Mouse (Mus musculus): ENCODE measurements around the gene Adora2b.

GRCm38 (mm10) chr11:62240631-62241261 lies 8.0 kb upstream of the Adora2b start:
- no peak for TF ChIP-seq GATA1 (IDR thresholded peaks at IDR 0.05; ENCODE audit: borderline replicate concordance, low read length)
- no peak for TF ChIP-seq FLI1 (IDR thresholded peaks at IDR 0.05; ENCODE audit: low read length)

All from megakaryocyte, embryonic 14.5 days (primary cell).